In the genomic region with DNA sequence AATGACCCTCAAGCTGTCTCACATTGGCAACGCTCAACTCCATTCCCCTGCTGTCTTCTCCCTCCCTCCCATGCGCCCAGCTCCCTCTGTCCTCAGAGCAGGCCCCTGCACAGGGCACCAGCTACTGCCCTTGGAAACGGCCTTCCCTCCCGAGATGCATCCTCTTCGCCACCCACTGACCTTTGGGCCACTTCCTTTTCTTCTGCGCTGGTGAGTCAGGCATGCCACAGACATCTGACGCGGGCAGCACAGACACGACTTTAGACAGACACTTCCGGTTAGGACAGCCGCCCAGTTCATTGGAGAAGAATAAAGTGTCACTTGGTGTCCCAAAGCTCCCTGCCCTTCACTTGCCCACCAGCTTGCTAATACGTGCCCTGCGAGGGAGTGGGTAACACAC, we compare ENCODE assay signal across 9 mouse cellular contexts. TPM values are rescaled to one million over a fixed set of nuclear protein-coding genes. Genes with fewer than 3 reads are reported as not detected.
DNase-seq lines count a peak whose midpoint lies in the region; ATAC-seq and TF ChIP-seq lines count a peak whose summit lies in the region.
"Had no signal": no experiment of that assay in that cellular context is flagged by ENCODE, and none has a peak within 500 bp of the region (broad histone marks: within the 10 kb centered on the region; RNA-seq: fewer than 3 reads in every experiment).

No protein-coding gene starts in this region.

- WGBS in lung, adult 2 months: 36% methylated on average over 13 of the region's 13 CpGs
- WGBS in hindbrain, postnatal 0 days: 71% methylated on average over 13 of the region's 13 CpGs

- peak overlapping the region; percentile 15 for H3K4me3 ChIP-seq in lung, adult 2 months (replicated peaks; ENCODE audit: extremely low read depth, low read depth, low read length)
- H3K4me3 ChIP-seq in hindbrain, postnatal 0 days (ENCODE audit: low read length): no peak overlapping the region
- H3K4me3 ChIP-seq: hindbrain, embryonic 15.5 days had no signal

- no peaks in the 10 kb centered on the region for H3K9me3 ChIP-seq in hindbrain, postnatal 0 days (ENCODE audit: low read length)
- H3K9me3 ChIP-seq: hindbrain, embryonic 15.5 days had no signal

- H3K27me3 ChIP-seq in hindbrain, postnatal 0 days (ENCODE audit: insufficient read depth, low read length): no peaks in the 10 kb centered on the region

- TF ChIP-seq CTCF in lung, adult 2 months (IDR thresholded peaks at IDR 0.05; ENCODE audit: insufficient read depth, low read length): no peak
- no peak for TF ChIP-seq CTCF in hindbrain, postnatal 0 days (IDR thresholded peaks at IDR 0.05; ENCODE audit: low read depth)

- H3K27ac ChIP-seq in hindbrain, postnatal 0 days: no peak overlapping the region
- H3K27ac ChIP-seq: hindbrain, embryonic 15.5 days had no signal

- TF ChIP-seq POLR2A in lung, adult 2 months (IDR thresholded peaks at IDR 0.05; ENCODE audit: borderline replicate concordance, extremely low read depth, low read depth, low read length): no peak

- H3K4me2 ChIP-seq in hindbrain, postnatal 0 days (ENCODE audit: low read depth, low read length): no peak overlapping the region
- H3K4me2 ChIP-seq: hindbrain, embryonic 15.5 days had no signal

- H3K9ac ChIP-seq in hindbrain, postnatal 0 days (replicated peaks; ENCODE audit: low read length): no peak overlapping the region
- H3K9ac ChIP-seq: hindbrain, embryonic 15.5 days had no signal

- ATAC-seq in hematopoietic stem cell, adult 5-6 weeks (replicated peaks in 1 of 2; ENCODE audit: insufficient read depth in 1 of 2, low FRiP score in 2 of 2, low TSS enrichment in 1 of 2, low read depth in 1 of 2, poor library complexity in 2 of 2, severe bottlenecking in 2 of 2): peak; percentile 47 to 70; a peak in 3 of 4 replicates
- no peak for ATAC-seq in hindbrain, postnatal 0 days

- peak; percentile 25 to 52 for DNase-seq in urinary bladder, postnatal 36 days (ENCODE audit: low spot score in 2 of 2)
- no peak for DNase-seq in urinary bladder, postnatal 10 days (ENCODE audit: low spot score)
- no peak for DNase-seq in lung, adult 2 months
- peak; percentile 19 for DNase-seq in telencephalon, adult 2 months (ENCODE audit: low read depth, low spot score)
- no peak for DNase-seq in cerebellum, adult 9-10 months
- DNase-seq in cerebellum, adult 8-10 months: no peak
- DNase-seq in hindbrain, postnatal 0 days (ENCODE audit: low spot score): no peak

- peaks cover 5% of the 10 kb centered on the region for H3K4me1 ChIP-seq in lung, adult 2 months (ENCODE audit: control insufficient read depth, insufficient read depth, low read length)
- H3K4me1 ChIP-seq in hindbrain, postnatal 0 days (ENCODE audit: insufficient read depth, low read length): no peaks in the 10 kb centered on the region
- H3K4me1 ChIP-seq: hindbrain, embryonic 15.5 days had no signal

- H3K36me3 ChIP-seq in hindbrain, postnatal 0 days (ENCODE audit: insufficient read depth, low read length): no peaks in the 10 kb centered on the region
- H3K36me3 ChIP-seq: hindbrain, embryonic 15.5 days had no signal

RNA-seq across cellular contexts. Expression of a gene that starts 8.1 kb away (rescaled TPM):
- total RNA-seq in hematopoietic stem cell, adult 5-6 weeks (2017): not detected in 2 replicates
- 0.04 and 2.6 TPM in 2 replicates for polyA plus RNA-seq in lung, adult 2 months (2012; rRNA removed)
- not detected in 2 replicates for total RNA-seq in hindbrain, postnatal 0 days (2014; rRNA removed)
- polyA plus RNA-seq in hindbrain, postnatal 0 days (2015; fragmentation: Nextera tagmentation; extraction: Ambion mirVana): 0.06 and 0.09 TPM in 2 replicates
- polyA plus RNA-seq: hindbrain, embryonic 15.5 days had no signal

RNA-seq across cellular contexts. Expression of a gene that starts 10.4 kb away (rescaled TPM):
- total RNA-seq in hematopoietic stem cell, adult 5-6 weeks (2017): not detected in 2 replicates
- polyA plus RNA-seq in lung, adult 2 months (2012; rRNA removed): 0.19 and 0.69 TPM in 2 replicates
- total RNA-seq in hindbrain, postnatal 0 days (2014; rRNA removed): 0.36 and 0.58 TPM in 2 replicates
- polyA plus RNA-seq in hindbrain, postnatal 0 days (2015; fragmentation: Nextera tagmentation; extraction: Ambion mirVana): 0.64 and 1.0 TPM in 2 replicates

Comparison
In these comparisons a context has a peak if more than half of its experiments do, and no peak if none do; other contexts are left out.
1. DNase-seq: peak in urinary bladder, postnatal 36 days (2 of 2) and telencephalon, adult 2 months (single experiment); none in urinary bladder, postnatal 10 days (single experiment), lung, adult 2 months (single experiment), cerebellum, adult 9-10 months (single experiment), cerebellum, adult 8-10 months (single experiment) and hindbrain, postnatal 0 days (single experiment).